Mouse (Mus musculus) neural tube, embryonic 14.5 days (tissue): Measurements from ENCODE around the gene Hspa12b. TPM values are rescaled to one million over a fixed set of nuclear protein-coding genes. Genes with fewer than 3 reads are reported as not detected.

Experiments
- ATAC-seq: fragments of 200-750 bp; cut with Nextera tagmentation; 2 replicates; pipeline ENCODE4 v1.8.0; 2017; ENCODE audit warnings: low read depth, mild to moderate bottlenecking, moderate TSS enrichment, moderate library complexity
- H3K27ac ChIP-seq: fragments of 300-500 bp; sonication (generic); 2 replicates; pipeline ENCODE4 v1.5.1; 2014; ENCODE audit warnings: low read depth, mild to moderate bottlenecking, control low read depth, low read length, moderate library complexity, mixed read lengths
- H3K27me3 ChIP-seq: fragments of 300-500 bp; sonication (generic); 2 replicates; pipeline ENCODE4 v1.6.1; 2014; ENCODE audit warnings: low read length; ENCODE audit not compliant: control insufficient read depth, insufficient read depth
- H3K36me3 ChIP-seq: fragments of 300-500 bp; sonication (generic); 2 replicates; pipeline ENCODE4 v1.6.1; 2014; ENCODE audit warnings: low read length, mixed read lengths; ENCODE audit not compliant: control insufficient read depth, insufficient read depth
- H3K4me1 ChIP-seq: fragments of 300-500 bp; sonication (generic); 2 replicates; pipeline ENCODE4 v1.6.1; 2014; ENCODE audit warnings: low read length; ENCODE audit not compliant: control insufficient read depth, insufficient read depth
- H3K4me2 ChIP-seq: fragments of 300-500 bp; sonication (generic); 2 replicates; pipeline ENCODE4 v1.6.1; 2014; ENCODE audit warnings: mild to moderate bottlenecking, low read depth, low read length, control low read depth
- H3K4me3 ChIP-seq: fragments of 300-500 bp; sonication (generic); 2 replicates; pipeline ENCODE4 v1.5.1; 2014; ENCODE audit warnings: low read depth, low read length, control low read depth, mixed read lengths
- H3K9ac ChIP-seq: fragments of 300-500 bp; sonication (generic); replicated peaks from 2 replicates; pipeline ENCODE4 v1.6.1; 2014; ENCODE audit warnings: low read depth, mild to moderate bottlenecking, control low read depth, low read length, mixed read lengths
- H3K9me3 ChIP-seq: fragments of 300-500 bp; sonication (generic); 2 replicates; pipeline ENCODE4 v1.6.1; 2016; ENCODE audit warnings: low read length; ENCODE audit not compliant: control insufficient read depth
- WGBS: fragments of 180-500 bp; shearing (Covaris S2); extraction: QIAGEN DNeasy Blood & Tissue Kit; methylation state at CpG from one replicate; pipeline ENCODE4 v1.1.7; 2014; 5-methylcytosine and 5-hydroxymethylcytosine counted together
- polyA plus RNA-seq: library from polyadenylated mRNA; unstranded; fragments of >200 nt; fragmentation: Nextera tagmentation; extraction: Ambion mirVana; gene quantifications from 2 replicates; pipeline ENCODE4 v1.2.1, GENCODE M21; 2014

Gene Hspa12b
- polyA plus RNA-seq, 1 experiment from 2014 or later = 1.3 TPM

GRCm38 (mm10) chr2:131125964-131126815 is 890 bp upstream of the Hspa12b start:
- no peak overlapping the region for H3K4me2 ChIP-seq

GRCm38 (mm10) chr2:131128211-131128610 is 1.1 kb downstream of the Hspa12b start:
- Histone ChIP-seq H3K9ac (no peak overlapping the region), H3K36me3 (no peaks in the 10 kb centered on the region), H3K4me3 (no peak overlapping the region), H3K4me1 (peaks cover 8% of the 10 kb centered on the region), H3K27ac (no peak overlapping the region), H3K4me2 (no peak overlapping the region), H3K9me3 (no peaks in the 10 kb centered on the region), H3K27me3 (no peaks in the 10 kb centered on the region)
- 82% methylated on average over 5 of the region's 5 CpGs for WGBS
- no peak for ATAC-seq

More at GRCm38 (mm10) chr2:131125964-131126815, 890 bp upstream of the Hspa12b start:
- Histone ChIP-seq H3K4me3 (no peak overlapping the region), H3K9me3 (no peaks in the 10 kb centered on the region), H3K27me3 (no peaks in the 10 kb centered on the region), H3K36me3 (no peaks in the 10 kb centered on the region), H3K4me1 (peaks cover 8% of the 10 kb centered on the region), H3K27ac (no peak overlapping the region), H3K9ac (no peak overlapping the region)
- ATAC-seq = no peak
- 38% methylated on average over 9 of the region's 9 CpGs for WGBS

- no peak for ATAC-seq
- Histone ChIP-seq H3K9ac (no peak overlapping the region), H3K9me3 (no peaks in the 10 kb centered on the region), H3K36me3 (no peaks in the 10 kb centered on the region), H3K27ac (no peak overlapping the region), H3K27me3 (no peaks in the 10 kb centered on the region), H3K4me2 (no peak overlapping the region), H3K4me3 (no peak overlapping the region), H3K4me1 (peaks cover 8% of the 10 kb centered on the region)
- WGBS = 85% methylated on average over 3 of the region's 3 CpGs
Observed at GRCm38 (mm10) chr2:131128636-131129157, 1.6 kb downstream of the Hspa12b start.

DNA sequence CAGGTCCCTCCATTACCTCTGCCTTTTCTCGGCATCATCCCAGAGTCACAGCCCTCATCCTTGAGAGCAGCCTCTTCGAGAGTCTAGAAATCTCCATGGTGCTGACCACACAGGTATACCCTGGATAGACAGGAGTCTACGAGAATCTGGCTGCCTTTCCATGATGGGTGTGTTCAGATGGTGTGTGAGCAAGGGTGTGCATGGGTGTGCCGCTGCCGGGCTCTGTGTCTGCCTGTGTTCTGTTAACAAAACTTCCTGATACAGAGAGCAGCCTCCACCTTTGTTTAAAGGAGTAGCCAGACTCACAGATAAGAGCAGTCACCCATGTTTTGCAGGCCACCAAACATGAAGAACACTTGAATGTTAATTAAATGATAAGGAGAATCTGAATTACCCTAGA is 2.8 kb downstream of the Hspa12b start:
- WGBS = 84% methylated on average over 5 of the region's 5 CpGs

DNA sequence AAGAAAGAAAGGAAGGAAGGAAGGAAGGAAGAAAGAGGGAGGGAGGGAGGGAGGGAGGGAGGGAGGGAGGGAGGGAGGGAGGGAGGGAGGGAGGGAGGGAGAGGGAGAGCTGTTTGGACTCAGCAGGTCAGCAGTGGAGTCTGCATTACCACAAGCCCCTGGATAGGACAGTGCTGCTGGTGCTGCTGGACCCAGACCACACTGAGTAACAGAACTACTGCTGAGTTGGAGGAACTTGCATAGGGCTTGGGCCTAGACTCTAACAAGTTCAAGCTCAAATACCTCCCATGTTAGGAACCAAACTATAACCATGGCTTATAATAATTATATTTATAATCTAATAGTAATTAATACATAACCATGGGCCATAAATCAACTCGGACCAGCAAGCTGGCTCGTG is 3.8 kb downstream of the Hspa12b start:
- ATAC-seq = no peak
- no peaks in the 10 kb centered on the region for H3K9me3 ChIP-seq
- WGBS = 75% methylated on average over 2 of the region's 2 CpGs
- H3K4me2 ChIP-seq = no peak overlapping the region
- no peaks in the 10 kb centered on the region for H3K27me3 ChIP-seq
- peaks cover 8% of the 10 kb centered on the region for H3K4me1 ChIP-seq
- no peak overlapping the region for H3K9ac ChIP-seq
- no peak overlapping the region for H3K4me3 ChIP-seq
- no peak overlapping the region for H3K27ac ChIP-seq
- H3K36me3 ChIP-seq = no peaks in the 10 kb centered on the region

More for the DNA sequence above, 2.8 kb downstream of the Hspa12b start:
- Histone ChIP-seq H3K36me3 (no peaks in the 10 kb centered on the region), H3K27ac (no peak overlapping the region), H3K4me3 (no peak overlapping the region), H3K9me3 (no peaks in the 10 kb centered on the region), H3K4me1 (peaks cover 8% of the 10 kb centered on the region), H3K4me2 (no peak overlapping the region), H3K27me3 (no peaks in the 10 kb centered on the region), H3K9ac (no peak overlapping the region)
- no peak for ATAC-seq

DNA sequence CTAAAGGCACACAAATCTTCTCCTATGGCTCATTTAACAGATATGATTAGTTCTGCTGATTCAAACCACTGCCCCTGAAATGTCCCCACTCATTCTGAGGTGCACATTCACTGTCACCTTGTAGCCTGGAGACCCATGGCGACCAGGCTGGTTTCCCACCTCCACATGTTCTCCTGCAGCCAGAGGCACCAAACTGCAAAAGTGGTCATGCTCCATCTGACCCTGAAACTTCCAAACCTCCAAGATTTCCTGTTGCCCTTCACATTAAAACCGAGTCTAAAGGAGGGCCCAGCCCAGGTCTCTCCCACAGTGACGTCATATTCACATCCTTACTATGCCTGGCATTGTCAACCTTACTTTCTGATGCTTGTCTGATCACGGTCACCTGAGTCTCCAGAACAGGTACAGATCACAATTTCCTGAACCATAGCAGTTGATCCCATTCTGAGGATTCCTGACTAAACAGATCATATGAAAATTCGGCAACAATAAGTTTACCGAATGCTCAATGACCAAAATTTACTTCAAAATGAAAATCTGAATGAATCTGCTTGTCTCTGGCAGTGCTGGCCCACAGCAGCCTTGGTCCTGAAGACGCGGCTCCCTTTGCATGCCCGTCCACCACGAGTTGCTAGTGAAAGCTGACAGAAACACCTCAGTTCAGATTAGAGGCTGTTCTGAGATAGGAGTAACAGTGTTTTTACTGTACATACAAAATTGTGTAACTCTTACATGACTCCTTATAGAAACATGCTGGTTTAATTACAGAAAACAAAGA is 5.2 kb downstream of the Hspa12b start:
- H3K9me3 ChIP-seq = no peaks in the 10 kb centered on the region
- H3K4me2 ChIP-seq = no peak overlapping the region
- H3K9ac ChIP-seq = no peak overlapping the region
- H3K36me3 ChIP-seq = no peaks in the 10 kb centered on the region
- no peaks in the 10 kb centered on the region for H3K27me3 ChIP-seq
- ATAC-seq = no peak
- H3K4me3 ChIP-seq = no peak overlapping the region
- no peak overlapping the region for H3K27ac ChIP-seq
- WGBS = 81% methylated on average over 10 of the region's 10 CpGs
- peaks cover 3% of the 10 kb centered on the region for H3K4me1 ChIP-seq

GRCm38 (mm10) chr2:131132930-131133547 is 6.0 kb downstream of the Hspa12b start, which contains the start of gene Gm11037:
Gene Gm11037 (plus strand): TSS chr2:131133497.
- Histone ChIP-seq H3K27me3 (no peaks in the 10 kb centered on the region), H3K9ac (no peak within 1 kb of the TSS), H3K27ac (no peak within 1 kb of the TSS), H3K4me2 (no peak within 1 kb of the TSS), H3K36me3 (no peaks in the 10 kb centered on the region), H3K4me3 (no peak within 1 kb of the TSS), H3K9me3 (no peaks in the 10 kb centered on the region), H3K4me1 (no peaks in the 10 kb centered on the region)
- WGBS = 84% methylated on average over 9 of the region's 9 CpGs
- ATAC-seq = no peak

- H3K4me3 ChIP-seq = no peak overlapping the region
- H3K4me2 ChIP-seq = no peak overlapping the region
- H3K9me3 ChIP-seq = no peaks in the 10 kb centered on the region
- WGBS = 81% methylated on average over 1 of the region's 1 CpGs
- ATAC-seq = no peak
- H3K4me1 ChIP-seq = no peaks in the 10 kb centered on the region
- no peaks in the 10 kb centered on the region for H3K27me3 ChIP-seq
- 0 out of 2 replicates have a peak overlapping the region, but pooled peaks have one; percentile 3 for H3K9ac ChIP-seq
- no peaks in the 10 kb centered on the region for H3K36me3 ChIP-seq
- no peak overlapping the region for H3K27ac ChIP-seq
Observed at GRCm38 (mm10) chr2:131134381-131134780, 7.3 kb downstream of the Hspa12b start.
